ENCODE assay signal across 25 mouse cellular contexts in genomic region chr3:83827684-83828083, GRCm38 (mm10). TPM values are rescaled to one million over a fixed set of nuclear protein-coding genes. Genes with fewer than 3 reads are reported as not detected.
DNase-seq lines count a peak whose midpoint lies in the region; ATAC-seq and TF ChIP-seq lines count a peak whose summit lies in the region.
"Had no signal": no experiment of that assay in that cellular context is flagged by ENCODE, and none has a peak within 500 bp of the region (broad histone marks: within the 10 kb centered on the region; RNA-seq: fewer than 3 reads in every experiment).

No protein-coding gene starts in this region.

- H3K27me3 ChIP-seq in kidney, embryonic 14.5 days (ENCODE audit: control insufficient read depth, insufficient read depth, low read length), result no peaks in the 10 kb centered on the region
- H3K27me3 ChIP-seq in limb, embryonic 14.5 days (ENCODE audit: control insufficient read depth, insufficient read depth, low read length), result no peaks in the 10 kb centered on the region
- H3K27me3 ChIP-seq in stomach, embryonic 16.5 days (ENCODE audit: control insufficient read depth, insufficient read depth, low read length), result no peaks in the 10 kb centered on the region
- H3K27me3 ChIP-seq: CH12.LX; forebrain, embryonic 13.5 days; heart, embryonic 13.5 days; hindbrain, embryonic 12.5 days; hindbrain, embryonic 15.5 days had no signal

- no peak for DNase-seq in kidney, postnatal 25 days
- peak; percentile 48 for DNase-seq in 3T3-L1 (ENCODE audit: low read depth, low spot score)
- DNase-seq in limb, embryonic 14.5 days (ENCODE audit: low spot score), result no peak
- DNase-seq in lung, postnatal 10 days, result no peak
- DNase-seq in thymus, postnatal 4 days, result no peak
- DNase-seq: B cell, adult 2 months; cerebellum, adult 18-20 months; cerebellum, adult 9-10 months; cerebellum, postnatal 14 days; gastrocnemius, postnatal 10 days; gastrocnemius, postnatal 36 days; heart, adult 2 months; heart, postnatal 14 days had no signal

- no peak overlapping the region for H3K4me2 ChIP-seq in kidney, embryonic 14.5 days (replicated peaks; ENCODE audit: low read depth, low read length)
- H3K4me2 ChIP-seq in limb, embryonic 14.5 days (replicated peaks; ENCODE audit: low read depth, low read length, severe bottlenecking), result no peak overlapping the region
- H3K4me2 ChIP-seq in stomach, embryonic 16.5 days (ENCODE audit: low read depth, low read length), result no peak overlapping the region
- H3K4me2 ChIP-seq: forebrain, embryonic 13.5 days; heart, embryonic 13.5 days; hindbrain, embryonic 12.5 days; hindbrain, embryonic 15.5 days had no signal

- H3K4me3 ChIP-seq in kidney, embryonic 14.5 days (ENCODE audit: low read length), result no peak overlapping the region
- no peak overlapping the region for H3K4me3 ChIP-seq in limb, embryonic 14.5 days (replicated peaks; ENCODE audit: low read length)
- H3K4me3 ChIP-seq in stomach, embryonic 16.5 days (replicated peaks; ENCODE audit: low read length), result no peak overlapping the region
- H3K4me3 ChIP-seq: forebrain, embryonic 10.5 days; forebrain, embryonic 13.5 days; heart, adult 2 months; heart, embryonic 10.5 days; heart, embryonic 13.5 days; hindbrain, embryonic 12.5 days; hindbrain, embryonic 15.5 days had no signal

- no peak for TF ChIP-seq POLR2A in limb, embryonic 14.5 days (IDR thresholded peaks at IDR 0.05; ENCODE audit: borderline replicate concordance, extremely low read depth, insufficient read depth, insufficient read length)

- no peaks in the 10 kb centered on the region for H3K36me3 ChIP-seq in kidney, embryonic 14.5 days (ENCODE audit: control insufficient read depth, insufficient read depth, low read length)
- H3K36me3 ChIP-seq in limb, embryonic 14.5 days (ENCODE audit: control insufficient read depth, insufficient read depth, low read length), result no peaks in the 10 kb centered on the region
- H3K36me3 ChIP-seq in stomach, embryonic 16.5 days (ENCODE audit: control insufficient read depth, insufficient read depth, low read length), result no peaks in the 10 kb centered on the region
- H3K36me3 ChIP-seq: forebrain, embryonic 10.5 days; G1E; heart, embryonic 10.5 days; heart, embryonic 13.5 days; hindbrain, embryonic 12.5 days; hindbrain, embryonic 15.5 days had no signal

- no peak overlapping the region for H3K27ac ChIP-seq in kidney, embryonic 14.5 days (ENCODE audit: low read depth, low read length)
- peak overlapping the region; percentile 62; the same call in 1 of the 2 replicates for H3K27ac ChIP-seq in limb, embryonic 14.5 days (replicated peaks; ENCODE audit: low read depth, low read length)
- 0 out of 2 replicates have a peak overlapping the region, but pooled peaks have one; percentile 4 for H3K27ac ChIP-seq in stomach, embryonic 16.5 days (ENCODE audit: low read length)
- H3K27ac ChIP-seq: forebrain, embryonic 10.5 days; forebrain, embryonic 13.5 days; heart, adult 2 months; heart, embryonic 10.5 days; hindbrain, embryonic 12.5 days; hindbrain, embryonic 15.5 days had no signal

- WGBS in kidney, embryonic 14.5 days, result 64% methylated on average over 9 of the region's 9 CpGs
- 71% methylated on average over 9 of the region's 9 CpGs for WGBS in limb, embryonic 14.5 days
- WGBS in stomach, embryonic 16.5 days, result 69% methylated on average over 9 of the region's 9 CpGs

- H3K9me3 ChIP-seq in kidney, embryonic 14.5 days (ENCODE audit: control insufficient read depth, low read length), result no peaks in the 10 kb centered on the region
- H3K9me3 ChIP-seq in limb, embryonic 14.5 days (ENCODE audit: control insufficient read depth, low read length), result no peaks in the 10 kb centered on the region
- no peaks in the 10 kb centered on the region for H3K9me3 ChIP-seq in stomach, embryonic 16.5 days (replicated peaks; ENCODE audit: control insufficient read depth, low read length)
- H3K9me3 ChIP-seq: forebrain, embryonic 10.5 days; forebrain, embryonic 13.5 days; G1E; heart, embryonic 10.5 days; heart, embryonic 13.5 days; hindbrain, embryonic 12.5 days; hindbrain, embryonic 15.5 days had no signal

- H3K9ac ChIP-seq in kidney, embryonic 14.5 days (ENCODE audit: low read depth, low read length), result no peak overlapping the region
- H3K9ac ChIP-seq in limb, embryonic 14.5 days (ENCODE audit: low read depth, low read length, severe bottlenecking), result no peak overlapping the region
- H3K9ac ChIP-seq in stomach, embryonic 16.5 days (ENCODE audit: low read length), result no peak overlapping the region
- H3K9ac ChIP-seq: forebrain, embryonic 13.5 days; heart, embryonic 13.5 days; hindbrain, embryonic 12.5 days; hindbrain, embryonic 15.5 days had no signal

- ATAC-seq in kidney, embryonic 14.5 days (ENCODE audit: low FRiP score, low TSS enrichment), result peak; percentile 60; the same call in 1 of the 2 replicates
- peak; percentile 44; the same call in 1 of the 2 replicates for ATAC-seq in limb, embryonic 14.5 days (ENCODE audit: low FRiP score, low read depth)
- no peak for ATAC-seq in stomach, embryonic 16.5 days (ENCODE audit: insufficient read depth, low FRiP score)
- ATAC-seq: activated CD4-positive, CD25-positive, alpha-beta regulatory T cell, adult 4 months; forebrain, embryonic 13.5 days; forebrain, embryonic 16.5 days had no signal

- H3K4me1 ChIP-seq in kidney, embryonic 14.5 days (ENCODE audit: control insufficient read depth, insufficient read depth, low read length), result no peaks in the 10 kb centered on the region
- H3K4me1 ChIP-seq in limb, embryonic 14.5 days (ENCODE audit: control insufficient read depth, insufficient read depth, low read length), result peaks cover 14% of the 10 kb centered on the region
- H3K4me1 ChIP-seq in stomach, embryonic 16.5 days (ENCODE audit: control insufficient read depth, insufficient read depth, low read length), result peaks cover 8% of the 10 kb centered on the region
- H3K4me1 ChIP-seq: forebrain, embryonic 10.5 days; forebrain, embryonic 13.5 days; heart, embryonic 10.5 days; hindbrain, embryonic 12.5 days; hindbrain, embryonic 15.5 days had no signal

RNA-seq across cellular contexts. Expression of gene Tlr2, which starts 13.9 kb away (rescaled TPM):
- polyA plus RNA-seq in kidney, embryonic 14.5 days (2014; fragmentation: Nextera tagmentation; extraction: Ambion mirVana), result 1.3 and 3.4 TPM in 2 replicates
- polyA plus RNA-seq in limb, embryonic 14.5 days (2012; rRNA removed), result 5.6 and 6.1 TPM in 2 replicates
- polyA plus RNA-seq in limb, embryonic 14.5 days (2014; fragmentation: Nextera tagmentation; extraction: Ambion mirVana), result 10.3 and 11.3 TPM in 2 replicates
- polyA plus RNA-seq in stomach, embryonic 16.5 days (2015; fragmentation: Nextera tagmentation; extraction: Ambion mirVana), result 5.9 and 6.3 TPM in 2 replicates
- polyA plus RNA-seq: G1E had no signal
